24 mouse cellular contexts compared by ENCODE assay signal in the genomic region with DNA sequence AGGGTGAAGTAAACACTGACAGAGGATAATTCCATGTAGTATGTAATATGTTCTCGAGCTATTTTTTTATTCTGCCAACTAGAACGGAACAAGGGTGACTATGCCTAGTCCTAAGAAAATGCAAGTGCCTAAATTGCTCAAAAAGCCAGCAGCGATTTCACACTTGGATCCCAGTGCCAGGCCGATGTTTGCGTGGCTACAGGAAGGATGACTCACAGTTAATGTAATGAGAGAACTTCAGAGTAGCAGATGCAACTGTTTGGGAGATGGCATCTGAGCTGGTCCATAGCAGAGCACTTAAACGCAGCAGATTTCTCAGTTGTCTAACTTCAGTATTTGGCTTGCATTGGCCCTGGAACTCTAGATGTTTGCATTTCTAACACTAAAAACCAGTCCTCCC.
"Had no signal": no experiment of that assay in that cellular context is flagged by ENCODE, and none has a peak within 500 bp of the region (broad histone marks: within the 10 kb centered on the region; RNA-seq: fewer than 3 reads in every experiment).

No protein-coding gene starts in this region.

- H3K4me1 ChIP-seq: heart, embryonic 13.5 days; heart, embryonic 15.5 days; hindbrain, embryonic 13.5 days; hindbrain, embryonic 15.5 days; limb, embryonic 13.5 days; limb, embryonic 15.5 days; liver, embryonic 12.5 days had no signal

- ATAC-seq: hindbrain, postnatal 0 days; intestine, postnatal 0 days; liver, embryonic 12.5 days had no signal

- H3K27me3 ChIP-seq: heart, embryonic 13.5 days; heart, embryonic 15.5 days; hindbrain, embryonic 13.5 days; hindbrain, embryonic 15.5 days; limb, embryonic 13.5 days; limb, embryonic 15.5 days; liver, embryonic 12.5 days had no signal

- H3K9me3 ChIP-seq: heart, embryonic 13.5 days; heart, embryonic 15.5 days; hindbrain, embryonic 13.5 days; hindbrain, embryonic 15.5 days; limb, embryonic 13.5 days; limb, embryonic 15.5 days; liver, embryonic 12.5 days had no signal

- H3K9ac ChIP-seq: heart, embryonic 13.5 days; heart, embryonic 15.5 days; hindbrain, embryonic 13.5 days; hindbrain, embryonic 15.5 days; limb, embryonic 13.5 days; limb, embryonic 15.5 days; liver, embryonic 12.5 days; liver, embryonic 14.5 days had no signal

- H3K4me2 ChIP-seq: heart, embryonic 11.5 days; heart, embryonic 13.5 days; heart, embryonic 15.5 days; hindbrain, embryonic 13.5 days; hindbrain, embryonic 15.5 days; limb, embryonic 13.5 days; limb, embryonic 15.5 days; liver, embryonic 12.5 days had no signal

- H3K27ac ChIP-seq: gastrocnemius, adult 2 months; heart, adult 2 months; heart, embryonic 13.5 days; heart, embryonic 15.5 days; hindbrain, embryonic 13.5 days; hindbrain, embryonic 15.5 days; hindbrain, postnatal 0 days; left cerebral cortex, adult 2 months; limb, embryonic 13.5 days; limb, embryonic 15.5 days; liver, embryonic 12.5 days; liver, embryonic 14.5 days had no signal

- H3K4me3 ChIP-seq: gastrocnemius, adult 2 months; heart, adult 2 months; heart, embryonic 13.5 days; heart, embryonic 15.5 days; hindbrain, embryonic 13.5 days; hindbrain, embryonic 15.5 days; left cerebral cortex, adult 2 months; limb, embryonic 13.5 days; limb, embryonic 15.5 days; liver, embryonic 12.5 days had no signal

- H3K36me3 ChIP-seq: heart, embryonic 13.5 days; heart, embryonic 15.5 days; hindbrain, embryonic 13.5 days; hindbrain, embryonic 15.5 days; limb, embryonic 13.5 days; limb, embryonic 15.5 days; liver, embryonic 12.5 days had no signal

- DNase-seq: gastrocnemius, adult 2 months; gastrocnemius, postnatal 10 days; gastrocnemius, postnatal 25 days; heart, adult 2 months; heart, postnatal 14 days; heart, postnatal 36 days; kidney, adult 18-20 months; kidney, adult 8-10 months; kidney, postnatal 14 days; kidney, postnatal 36 days; layer of hippocampus, adult 9-11 months; left cerebral cortex, postnatal 4 days had no signal
